Mouse (Mus musculus) inflammation-experienced regulatory T-cells, adult 6 months (primary cell): ENCODE measurements at regions not wholly inside any gene's neighbourhood (a gene's known extent, or its start where the extent isn't known, plus 50 kb on each side); places are given as distances from the start of the nearest gene placed in this dataset.

ENCODE experiments used
- ATAC-seq: one replicate; pipeline ENCODE4 v1.8.0; 2017

- ATAC-seq, result no peak
These were observed 64.4 kb downstream of the Ackr3 start for GRCm38 (mm10) chr1:90268131-90268691.

- no peak for ATAC-seq
These were observed 65.2 kb downstream of the Ackr3 start for GRCm38 (mm10) chr1:90268951-90269350.

- ATAC-seq, result no peak
These were observed 66.1 kb downstream of the Ackr3 start for GRCm38 (mm10) chr1:90269836-90270235.

GRCm38 (mm10) chr1:90271326-90271725 lies 67.5 kb downstream of the Ackr3 start:
- no peak for ATAC-seq

- no peak for ATAC-seq
These were observed 68.6 kb downstream of the Ackr3 start for GRCm38 (mm10) chr1:90272411-90272810.

- ATAC-seq, result no peak
These were observed 69.2 kb downstream of the Ackr3 start for GRCm38 (mm10) chr1:90272830-90273628.

GRCm38 (mm10) chr1:90273629-90273928 lies 69.8 kb downstream of the Ackr3 start:
- no peak for ATAC-seq

- ATAC-seq, result no peak
These were observed 71.3 kb downstream of the Ackr3 start for GRCm38 (mm10) chr1:90274968-90275651.

GRCm38 (mm10) chr1:90275786-90276520 lies 72.2 kb downstream of the Ackr3 start:
- ATAC-seq, result no peak

GRCm38 (mm10) chr1:90277486-90278255 lies 73.9 kb downstream of the Ackr3 start:
- no peak for ATAC-seq

GRCm38 (mm10) chr1:90279066-90279839 lies 75.5 kb downstream of the Ackr3 start:
- no peak for ATAC-seq

GRCm38 (mm10) chr1:90280227-90280626 lies 76.4 kb downstream of the Ackr3 start:
- ATAC-seq, result no peak

GRCm38 (mm10) chr1:90281255-90281654 lies 77.5 kb downstream of the Ackr3 start:
- no peak for ATAC-seq

GRCm38 (mm10) chr1:90281956-90282355 lies 78.2 kb downstream of the Ackr3 start:
- no peak for ATAC-seq

GRCm38 (mm10) chr1:90282367-90282766 lies 78.6 kb downstream of the Ackr3 start:
- no peak for ATAC-seq

- ATAC-seq, result no peak
These were observed 79.5 kb downstream of the Ackr3 start for GRCm38 (mm10) chr1:90283176-90283775.

- no peak for ATAC-seq
These were observed 80.3 kb downstream of the Ackr3 start for GRCm38 (mm10) chr1:90283912-90284636.

- ATAC-seq, result no peak
These were observed 81.5 kb downstream of the Ackr3 start for GRCm38 (mm10) chr1:90285318-90285717.

- no peak for ATAC-seq
These were observed 83.5 kb downstream of the Ackr3 start for GRCm38 (mm10) chr1:90287251-90287650.

GRCm38 (mm10) chr1:90288892-90289731 lies 85.3 kb downstream of the Ackr3 start:
- ATAC-seq, result no peak
